Mouse (Mus musculus): Measurements from ENCODE around the gene Ncoa1. TPM values are rescaled to one million over a fixed set of nuclear protein-coding genes. Genes with fewer than 3 reads are reported as not detected.

Ncoa1 gene
- polyA plus RNA-seq, 1 experiment = 21.9 TPM

DNA sequence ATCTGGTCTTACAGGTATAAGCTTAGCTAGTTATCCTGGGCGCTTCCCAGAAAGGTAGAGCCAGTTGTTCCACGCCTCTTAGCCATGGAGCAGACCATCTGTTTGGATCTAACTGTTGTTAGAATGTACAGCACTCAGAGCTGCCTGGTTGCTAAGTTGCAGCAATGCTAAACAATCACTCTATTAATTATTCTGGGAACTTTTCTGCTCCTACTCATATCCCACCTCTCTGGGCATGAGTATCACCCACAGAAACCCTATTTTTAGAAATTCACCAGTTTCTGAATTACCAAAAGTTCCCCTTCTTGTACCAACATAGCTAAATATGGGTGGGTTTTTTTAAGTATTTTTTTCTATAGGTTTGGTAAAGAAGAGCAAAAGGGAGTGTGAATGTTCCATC lies 43.4 kb downstream of the Ncoa1 start:
- Histone ChIP-seq H3K36me3 (ENCODE audit: control insufficient read depth, insufficient read depth, low read length, poor library complexity, severe bottlenecking) (no peaks in the 10 kb centered on the region), H3K4me3 (ENCODE audit: low read depth, low read length) (no peak overlapping the region), H3K9ac (ENCODE audit: low read depth, poor library complexity, severe bottlenecking) (no peak overlapping the region), H3K27me3 (ENCODE audit: control insufficient read depth, insufficient read depth, low read length, poor library complexity, severe bottlenecking) (no peaks in the 10 kb centered on the region), H3K27ac (ENCODE audit: insufficient read depth, low read length) (no peak overlapping the region), H3K9me3 (replicated peaks; ENCODE audit: control insufficient read depth, insufficient read depth, low read length, poor library complexity, severe bottlenecking) (no peaks in the 10 kb centered on the region), H3K4me1 (ENCODE audit: control insufficient read depth, insufficient read depth, low read length) (no peaks in the 10 kb centered on the region)
- no peak for TF ChIP-seq CTCF (IDR thresholded peaks at IDR 0.05; ENCODE audit: low read depth, low read length)
- TF ChIP-seq EP300 (IDR thresholded peaks at IDR 0.05; ENCODE audit: insufficient read depth, low read depth, low read length) = no peak
- no peak for TF ChIP-seq POLR2A (IDR thresholded peaks at IDR 0.05; ENCODE audit: insufficient read depth, low read length)

DNA sequence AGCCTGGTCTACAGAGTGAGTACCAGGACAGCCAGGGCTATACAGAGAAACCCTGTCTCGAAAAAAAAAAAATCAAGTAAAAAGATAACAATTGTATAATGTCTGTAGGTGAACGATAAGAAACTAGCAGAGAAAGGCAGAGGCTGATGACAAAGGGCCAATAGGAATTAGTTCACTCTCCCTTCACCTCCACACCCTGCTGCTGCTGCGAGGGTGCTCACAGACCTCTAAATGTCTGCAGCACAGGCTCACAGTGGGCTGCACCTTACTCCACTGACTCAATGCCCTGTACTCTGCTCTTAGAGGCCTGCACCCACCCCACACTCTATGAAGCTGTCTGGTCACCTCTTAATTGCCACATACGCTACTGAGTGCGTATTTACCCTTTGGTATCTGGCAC lies 45.0 kb downstream of the Ncoa1 start:
- Histone ChIP-seq H3K36me3 (ENCODE audit: control insufficient read depth, insufficient read depth, low read length, poor library complexity, severe bottlenecking) (no peaks in the 10 kb centered on the region), H3K9me3 (replicated peaks; ENCODE audit: control insufficient read depth, insufficient read depth, low read length, poor library complexity, severe bottlenecking) (no peaks in the 10 kb centered on the region), H3K9ac (ENCODE audit: low read depth, poor library complexity, severe bottlenecking) (no peak overlapping the region), H3K4me1 (ENCODE audit: control insufficient read depth, insufficient read depth, low read length) (no peaks in the 10 kb centered on the region), H3K27ac (ENCODE audit: insufficient read depth, low read length) (no peak overlapping the region), H3K4me3 (ENCODE audit: low read depth, low read length) (no peak overlapping the region), H3K27me3 (ENCODE audit: control insufficient read depth, insufficient read depth, low read length, poor library complexity, severe bottlenecking) (no peaks in the 10 kb centered on the region)
- no peak for TF ChIP-seq EP300 (IDR thresholded peaks at IDR 0.05; ENCODE audit: insufficient read depth, low read depth, low read length)
- TF ChIP-seq POLR2A (IDR thresholded peaks at IDR 0.05; ENCODE audit: insufficient read depth, low read length) = no peak
- TF ChIP-seq CTCF (IDR thresholded peaks at IDR 0.05; ENCODE audit: low read depth, low read length) = no peak

DNA sequence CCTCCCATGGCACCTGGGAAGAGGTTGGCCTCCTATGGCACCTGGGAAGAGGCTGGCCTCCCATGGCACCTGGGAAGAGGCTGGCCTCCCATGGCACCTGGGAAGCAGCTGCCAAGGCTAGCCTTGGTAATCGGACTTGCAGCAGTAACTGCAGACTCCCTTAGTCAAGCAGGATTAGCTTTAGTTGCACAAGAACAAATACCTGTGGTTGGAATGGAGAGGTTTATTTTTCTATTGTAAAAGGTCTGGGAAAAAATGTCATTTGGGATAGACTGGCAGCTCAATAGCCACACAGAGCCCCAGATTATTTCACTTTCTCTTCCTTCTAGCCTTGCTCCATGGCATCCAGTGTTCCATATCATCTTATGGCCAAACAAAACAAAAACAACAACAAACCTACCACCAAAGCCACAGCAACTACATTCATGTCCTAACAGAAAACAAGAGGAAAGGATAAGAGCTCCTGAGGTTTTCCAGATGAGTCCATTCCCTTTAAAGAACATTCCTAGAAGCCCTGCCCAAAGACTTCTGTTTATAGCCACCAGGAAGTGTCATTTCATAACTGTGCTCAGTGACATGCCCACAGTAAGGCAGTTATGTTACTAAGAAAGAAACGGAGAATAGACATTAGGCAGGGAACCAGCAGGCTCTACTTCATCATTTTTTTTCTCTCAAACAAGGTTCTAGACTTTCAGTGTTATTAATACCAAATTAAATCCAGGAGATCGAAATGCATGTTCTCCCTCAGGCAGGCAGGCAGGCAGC lies 46.7 kb downstream of the Ncoa1 start:
- Histone ChIP-seq H3K9ac (ENCODE audit: low read depth, poor library complexity, severe bottlenecking) (no peak overlapping the region), H3K27me3 (ENCODE audit: control insufficient read depth, insufficient read depth, low read length, poor library complexity, severe bottlenecking) (no peaks in the 10 kb centered on the region), H3K9me3 (replicated peaks; ENCODE audit: control insufficient read depth, insufficient read depth, low read length, poor library complexity, severe bottlenecking) (no peaks in the 10 kb centered on the region), H3K27ac (ENCODE audit: insufficient read depth, low read length) (no peak overlapping the region), H3K36me3 (ENCODE audit: control insufficient read depth, insufficient read depth, low read length, poor library complexity, severe bottlenecking) (no peaks in the 10 kb centered on the region), H3K4me1 (ENCODE audit: control insufficient read depth, insufficient read depth, low read length) (no peaks in the 10 kb centered on the region), H3K4me3 (ENCODE audit: low read depth, low read length) (no peak overlapping the region; the same call in 1 of the 2 replicates)
- no peak for TF ChIP-seq EP300 (IDR thresholded peaks at IDR 0.05; ENCODE audit: insufficient read depth, low read depth, low read length)
- TF ChIP-seq POLR2A (IDR thresholded peaks at IDR 0.05; ENCODE audit: insufficient read depth, low read length) = no peak
- TF ChIP-seq CTCF (IDR thresholded peaks at IDR 0.05; ENCODE audit: low read depth, low read length) = no peak

DNA sequence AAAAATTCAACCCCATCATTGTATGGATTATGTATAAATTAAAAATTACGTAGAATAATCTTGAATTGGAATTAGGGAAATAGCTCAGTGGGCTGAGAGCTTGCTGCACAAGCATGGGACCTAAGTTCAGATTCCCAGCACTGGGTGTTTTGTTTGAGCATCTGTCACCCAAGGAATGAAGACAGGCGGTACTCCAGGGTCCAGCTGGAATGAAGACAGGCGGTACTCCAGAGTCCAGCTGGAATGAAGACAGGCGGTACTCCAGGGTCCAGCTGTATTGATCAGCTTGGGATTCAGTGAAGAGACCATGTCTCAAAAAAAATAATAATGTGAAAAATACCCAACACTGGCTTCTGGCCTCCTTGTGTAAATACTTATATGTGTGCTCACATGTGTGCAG lies 58.2 kb downstream of the Ncoa1 start:
- Histone ChIP-seq H3K9ac (ENCODE audit: low read depth, poor library complexity, severe bottlenecking) (no peak overlapping the region), H3K4me3 (ENCODE audit: low read depth, low read length) (no peak overlapping the region), H3K27me3 (ENCODE audit: control insufficient read depth, insufficient read depth, low read length, poor library complexity, severe bottlenecking) (no peaks in the 10 kb centered on the region), H3K4me1 (ENCODE audit: control insufficient read depth, insufficient read depth, low read length) (no peaks in the 10 kb centered on the region), H3K9me3 (replicated peaks; ENCODE audit: control insufficient read depth, insufficient read depth, low read length, poor library complexity, severe bottlenecking) (no peaks in the 10 kb centered on the region), H3K27ac (ENCODE audit: insufficient read depth, low read length) (no peak overlapping the region), H3K36me3 (ENCODE audit: control insufficient read depth, insufficient read depth, low read length, poor library complexity, severe bottlenecking) (no peaks in the 10 kb centered on the region)
- no peak for TF ChIP-seq CTCF (IDR thresholded peaks at IDR 0.05; ENCODE audit: low read depth, low read length)
- TF ChIP-seq POLR2A (IDR thresholded peaks at IDR 0.05; ENCODE audit: insufficient read depth, low read length) = no peak
- TF ChIP-seq EP300 (IDR thresholded peaks at IDR 0.05; ENCODE audit: insufficient read depth, low read depth, low read length) = no peak

DNA sequence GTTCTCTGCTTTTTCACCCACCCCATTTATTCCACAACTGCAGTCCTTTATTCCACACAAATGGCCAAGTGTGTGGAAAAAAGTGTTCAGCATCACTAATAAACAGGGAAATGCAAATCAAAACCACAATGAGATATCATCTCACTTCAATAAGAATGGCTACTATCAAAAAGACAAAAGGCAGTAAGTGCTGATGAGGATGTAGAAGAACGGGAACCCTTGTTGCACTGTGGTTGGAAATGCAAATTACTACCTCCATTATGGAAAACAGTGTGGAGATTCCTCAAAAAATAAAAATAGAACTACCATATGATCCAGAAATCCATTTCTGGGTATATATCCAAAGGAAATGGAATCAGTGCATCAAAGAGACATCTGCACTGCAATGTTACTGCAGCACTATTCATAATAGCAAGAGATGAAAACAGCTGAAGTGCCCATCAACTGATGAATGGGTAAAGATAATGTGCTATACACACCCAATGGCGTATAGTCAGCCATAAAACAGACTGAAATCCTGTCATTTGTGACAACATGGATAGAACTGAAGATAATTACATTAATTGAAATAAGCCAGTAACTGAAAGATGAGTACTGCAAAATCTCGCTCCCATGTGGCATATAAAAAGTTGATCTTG lies 59.2 kb downstream of the Ncoa1 start:
- Histone ChIP-seq H3K9ac (ENCODE audit: low read depth, poor library complexity, severe bottlenecking) (no peak overlapping the region), H3K9me3 (replicated peaks; ENCODE audit: control insufficient read depth, insufficient read depth, low read length, poor library complexity, severe bottlenecking) (no peaks in the 10 kb centered on the region), H3K4me3 (ENCODE audit: low read depth, low read length) (no peak overlapping the region), H3K27me3 (ENCODE audit: control insufficient read depth, insufficient read depth, low read length, poor library complexity, severe bottlenecking) (no peaks in the 10 kb centered on the region), H3K4me1 (ENCODE audit: control insufficient read depth, insufficient read depth, low read length) (no peaks in the 10 kb centered on the region), H3K27ac (ENCODE audit: insufficient read depth, low read length) (no peak overlapping the region), H3K36me3 (ENCODE audit: control insufficient read depth, insufficient read depth, low read length, poor library complexity, severe bottlenecking) (no peaks in the 10 kb centered on the region)
- TF ChIP-seq POLR2A (IDR thresholded peaks at IDR 0.05; ENCODE audit: insufficient read depth, low read length) = no peak
- TF ChIP-seq EP300 (IDR thresholded peaks at IDR 0.05; ENCODE audit: insufficient read depth, low read depth, low read length) = no peak
- TF ChIP-seq CTCF (IDR thresholded peaks at IDR 0.05; ENCODE audit: low read depth, low read length) = no peak

DNA sequence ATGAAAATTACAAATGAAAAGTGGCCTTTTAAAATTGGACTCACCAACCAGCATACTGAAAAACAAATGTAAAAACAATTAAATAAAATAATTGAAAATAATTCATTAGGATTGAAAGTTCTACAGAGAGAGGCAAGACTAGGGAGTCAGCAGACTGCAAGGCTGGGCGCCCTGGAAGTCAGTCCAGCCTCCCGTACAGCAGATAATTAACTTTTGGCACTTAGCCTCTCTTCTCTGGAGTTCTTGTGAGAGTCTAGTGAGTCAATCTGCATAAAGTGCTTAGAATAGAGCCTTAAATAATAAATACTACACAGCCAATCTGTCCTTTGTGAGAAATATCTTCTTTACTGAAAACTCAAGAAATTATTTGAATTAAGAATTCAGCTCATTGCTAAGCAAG lies 69.9 kb downstream of the Ncoa1 start:
- H3K27ac ChIP-seq (ENCODE audit: insufficient read depth, low read length) = no peak overlapping the region
- H3K27me3 ChIP-seq (ENCODE audit: control insufficient read depth, insufficient read depth, low read length, poor library complexity, severe bottlenecking) = no peaks in the 10 kb centered on the region
- TF ChIP-seq POLR2A (IDR thresholded peaks at IDR 0.05; ENCODE audit: insufficient read depth, low read length) = no peak
- TF ChIP-seq EP300 (IDR thresholded peaks at IDR 0.05; ENCODE audit: insufficient read depth, low read depth, low read length) = no peak
- no peak for TF ChIP-seq CTCF (IDR thresholded peaks at IDR 0.05; ENCODE audit: low read depth, low read length)
- peaks cover 2% of the 10 kb centered on the region for H3K4me1 ChIP-seq (ENCODE audit: control insufficient read depth, insufficient read depth, low read length)
- no peaks in the 10 kb centered on the region for H3K9me3 ChIP-seq (replicated peaks; ENCODE audit: control insufficient read depth, insufficient read depth, low read length, poor library complexity, severe bottlenecking)
- no peaks in the 10 kb centered on the region for H3K36me3 ChIP-seq (ENCODE audit: control insufficient read depth, insufficient read depth, low read length, poor library complexity, severe bottlenecking)
- no peak overlapping the region for H3K9ac ChIP-seq (ENCODE audit: low read depth, poor library complexity, severe bottlenecking)
- H3K4me3 ChIP-seq (ENCODE audit: low read depth, low read length) = no peak overlapping the region
